Mouse (Mus musculus): Measurements from ENCODE around the gene 1700020N01Rik.

1700020N01Rik gene

GRCm38 (mm10) chr10:21605011-21605571 lies 12.1 kb downstream of the 1700020N01Rik start:
- peak; percentile 33 for DNase-seq

- DNase-seq, result no peak
These were observed 12.7 kb downstream of the 1700020N01Rik start for GRCm38 (mm10) chr10:21605601-21606000.

GRCm38 (mm10) chr10:21606931-21607330 lies 14.0 kb downstream of the 1700020N01Rik start:
- peak; percentile 20 for DNase-seq

GRCm38 (mm10) chr10:21609583-21609982 lies 16.6 kb downstream of the 1700020N01Rik start:
- no peak for DNase-seq

- DNase-seq, result no peak
These were observed 20.3 kb downstream of the 1700020N01Rik start for GRCm38 (mm10) chr10:21613021-21613860.

GRCm38 (mm10) chr10:21614520-21614919 lies 21.6 kb downstream of the 1700020N01Rik start:
- no peak for DNase-seq

- no peak for DNase-seq
These were observed 26.0 kb downstream of the 1700020N01Rik start for GRCm38 (mm10) chr10:21618745-21619508.

- DNase-seq, result no peak
These were observed 29.1 kb downstream of the 1700020N01Rik start for GRCm38 (mm10) chr10:21622065-21622464.

- DNase-seq, result no peak
These were observed 35.6 kb downstream of the 1700020N01Rik start for GRCm38 (mm10) chr10:21628555-21628954.

GRCm38 (mm10) chr10:21629031-21629740 lies 36.2 kb downstream of the 1700020N01Rik start:
- DNase-seq, result no peak

GRCm38 (mm10) chr10:21631481-21631880 lies 38.5 kb downstream of the 1700020N01Rik start:
- no peak for DNase-seq

GRCm38 (mm10) chr10:21632687-21633086 lies 39.7 kb downstream of the 1700020N01Rik start:
- no peak for DNase-seq

- no peak for DNase-seq
These were observed 43.2 kb downstream of the 1700020N01Rik start for GRCm38 (mm10) chr10:21635988-21636710.

- DNase-seq, result no peak
These were observed 43.8 kb downstream of the 1700020N01Rik start for GRCm38 (mm10) chr10:21636711-21637081.

GRCm38 (mm10) chr10:21651388-21651787 lies 58.4 kb downstream of the 1700020N01Rik start:
- DNase-seq, result no peak

- no peak for DNase-seq
These were observed 59.7 kb downstream of the 1700020N01Rik start for GRCm38 (mm10) chr10:21652426-21653345.

- no peak for DNase-seq
These were observed 60.5 kb downstream of the 1700020N01Rik start for GRCm38 (mm10) chr10:21653469-21653868.

- no peak for DNase-seq
These were observed 66.8 kb downstream of the 1700020N01Rik start for GRCm38 (mm10) chr10:21659576-21660246.

GRCm38 (mm10) chr10:21668976-21669375 lies 76.0 kb downstream of the 1700020N01Rik start:
- no peak for DNase-seq

GRCm38 (mm10) chr10:21669750-21670161 lies 76.8 kb downstream of the 1700020N01Rik start:
- no peak for DNase-seq
